Mouse (Mus musculus) myocyte (in vitro differentiated cells): ENCODE measurements around the gene Pla2g4a. TPM values are rescaled to one million over a fixed set of nuclear protein-coding genes. Genes with fewer than 3 reads are reported as not detected.

Experiments
- H3K27me3 ChIP-seq: one replicate; pipeline ENCODE4 v1.6.1; 2011; ENCODE audit not compliant: control insufficient read depth, insufficient read depth, insufficient read length
- H3K36me3 ChIP-seq: one replicate; pipeline ENCODE4 v1.6.1; 2011; ENCODE audit not compliant: control insufficient read depth, insufficient read depth
- H3K4me2 ChIP-seq: one replicate; pipeline ENCODE4 v1.6.1; 2011; ENCODE audit warnings: low read depth, control low read depth
- H3K4me3 ChIP-seq: one replicate; pipeline ENCODE4 v1.5.1; 2011; ENCODE audit warnings: mild to moderate bottlenecking, control low read depth, moderate library complexity
- H3K79me2 ChIP-seq: one replicate; pipeline ENCODE4 v1.6.1; 2011; ENCODE audit not compliant: control insufficient read depth, insufficient read depth
- H3ac ChIP-seq: one replicate; pipeline ENCODE4 v1.6.1; 2011; ENCODE audit not compliant: control insufficient read depth, insufficient read length
- CEBPB ChIP-seq: IDR thresholded peaks from 2 replicates; pipeline ENCODE4 v1.6.1; 2011; ENCODE audit warnings: mild to moderate bottlenecking, moderate library complexity; ENCODE audit not compliant: poor library complexity, insufficient read depth, severe bottlenecking
- E2F4 ChIP-seq: IDR thresholded peaks from one replicate; pipeline ENCODE4 v1.6.1; 2011; ENCODE audit warnings: mild to moderate bottlenecking, control low read depth, moderate library complexity; ENCODE audit not compliant: insufficient read depth
- MAX ChIP-seq: IDR thresholded peaks from one replicate; pipeline ENCODE4 v1.6.1; 2011; ENCODE audit warnings: low read depth, mild to moderate bottlenecking, control low read depth
- MYOD1 ChIP-seq, 3 experiments: IDR thresholded peaks; one replicate each; pipeline ENCODE4 v1.6.1; 2011; ENCODE audit warnings: control low read depth in 2 of 3, low read depth in 2 of 3, mild to moderate bottlenecking in 2 of 3, moderate library complexity in 1 of 3; ENCODE audit not compliant: insufficient read length in 2 of 3, control insufficient read depth in 1 of 3
- MYOG ChIP-seq, 3 experiments: IDR thresholded peaks; one replicate each; pipeline ENCODE4 v1.6.1; 2011; ENCODE audit warnings: control low read depth in 2 of 3, low read depth in 2 of 3, mild to moderate bottlenecking in 2 of 3; ENCODE audit not compliant: insufficient read length in 2 of 3, control insufficient read depth in 1 of 3, insufficient read depth in 1 of 3
- POLR2A ChIP-seq: IDR thresholded peaks from one replicate; pipeline ENCODE4 v1.6.1; 2011; ENCODE audit warnings: low read depth, mild to moderate bottlenecking, control low read depth, moderate library complexity; ENCODE audit not compliant: insufficient read length
- POLR2AphosphoS2 ChIP-seq: IDR thresholded peaks from one replicate; pipeline ENCODE4 v1.6.1; 2011; ENCODE audit warnings: low read depth, control low read depth; ENCODE audit not compliant: insufficient read length
- REST ChIP-seq: IDR thresholded peaks from one replicate; pipeline ENCODE4 v1.6.1; 2011; ENCODE audit warnings: mild to moderate bottlenecking, control low read depth, moderate library complexity; ENCODE audit not compliant: insufficient read depth, insufficient read length
- SRF ChIP-seq: IDR thresholded peaks from one replicate; pipeline ENCODE4 v1.6.1; 2011; ENCODE audit warnings: low read depth; ENCODE audit not compliant: control insufficient read depth, insufficient read length
- TCF12 ChIP-seq: IDR thresholded peaks from one replicate; pipeline ENCODE4 v1.6.1; 2011; ENCODE audit warnings: mild to moderate bottlenecking, control low read depth; ENCODE audit not compliant: poor library complexity, insufficient read depth, severe bottlenecking
- TCF3 ChIP-seq: IDR thresholded peaks from one replicate; pipeline ENCODE4 v1.6.1; 2011; ENCODE audit warnings: low read depth, control low read depth; ENCODE audit not compliant: insufficient read length
- USF1 ChIP-seq: IDR thresholded peaks from one replicate; pipeline ENCODE4 v1.6.1; 2011; ENCODE audit warnings: low read depth, mild to moderate bottlenecking, control low read depth, moderate library complexity
- polyA plus RNA-seq: library from polyadenylated mRNA; unstranded; fragments of >200 nt; fragmentation: generic; extraction: Trizol; gene quantifications from one replicate; pipeline ENCODE4 v1.2.1, GENCODE M21; 2012; ENCODE audit warnings: missing spikeins

Pla2g4a gene
- 6.2 TPM for polyA plus RNA-seq

GRCm38 (mm10) chr1:149960734-149961424 lies at the start of gene Pla2g4a:
Gene Pla2g4a, minus strand, starts transcription at chr1:149961290.
- peak within 1 kb of the TSS; percentile 41 for H3K4me3 ChIP-seq
- H3K27me3 ChIP-seq, result no peaks in the 10 kb centered on the region
- H3K79me2 ChIP-seq, result peaks cover 19% of the 10 kb centered on the region
- peak within 1 kb of the TSS; percentile 53 for H3K4me2 ChIP-seq
- no peak within 1 kb of the TSS for H3ac ChIP-seq
- TF ChIP-seq USF1 (peak; percentile 81), POLR2AphosphoS2 (no peak)
- H3K36me3 ChIP-seq, result no peaks in the 10 kb centered on the region

GRCm38 (mm10) chr1:150010629-150010979 lies 49.5 kb upstream of the Pla2g4a start:
- Histone ChIP-seq H3K4me2 (no peak overlapping the region), H3K79me2 (no peaks in the 10 kb centered on the region), H3K27me3 (no peaks in the 10 kb centered on the region), H3ac (no peak overlapping the region), H3K36me3 (no peaks in the 10 kb centered on the region), H3K4me3 (no peak overlapping the region)
- no peak for TF ChIP-seq CEBPB
- no peak for TF ChIP-seq MYOD1 (IDR thresholded peaks at IDR 0.05; ENCODE audit: control insufficient read depth in 1 of 3, insufficient read length in 2 of 3, low read depth in 2 of 3)
- no peak for TF ChIP-seq E2F4
- no peak for TF ChIP-seq USF1
- TF ChIP-seq TCF12, result no peak
- TF ChIP-seq MAX, result no peak
- TF ChIP-seq POLR2AphosphoS2, result no peak
- no peak for TF ChIP-seq REST

- Histone ChIP-seq H3ac (no peak overlapping the region), H3K4me2 (no peak overlapping the region), H3K27me3 (no peaks in the 10 kb centered on the region), H3K79me2 (no peaks in the 10 kb centered on the region), H3K4me3 (no peak overlapping the region), H3K36me3 (no peaks in the 10 kb centered on the region)
- TF ChIP-seq MYOD1 (IDR thresholded peaks at IDR 0.05; ENCODE audit: control insufficient read depth in 1 of 3, insufficient read length in 2 of 3, low read depth in 2 of 3) (no peak), MAX (no peak), MYOG (IDR thresholded peaks at IDR 0.05; ENCODE audit: control insufficient read depth in 1 of 3, insufficient read depth in 1 of 3, insufficient read length in 2 of 3, low read depth in 2 of 3) (no peak)
Observed at GRCm38 (mm10) chr1:150009968-150010628, 49.0 kb upstream of the Pla2g4a start.

GRCm38 (mm10) chr1:150009134-150009533 lies 48.0 kb upstream of the Pla2g4a start:
- Histone ChIP-seq H3K27me3 (no peaks in the 10 kb centered on the region), H3ac (no peak overlapping the region), H3K4me3 (no peak overlapping the region), H3K36me3 (no peaks in the 10 kb centered on the region), H3K4me2 (no peak overlapping the region), H3K79me2 (no peaks in the 10 kb centered on the region)
- TF ChIP-seq MAX (no peak), MYOG (IDR thresholded peaks at IDR 0.05; ENCODE audit: control insufficient read depth in 1 of 3, insufficient read depth in 1 of 3, insufficient read length in 2 of 3, low read depth in 2 of 3) (no peak), POLR2AphosphoS2 (no peak), USF1 (no peak), POLR2A (no peak), E2F4 (no peak), TCF3 (no peak), TCF12 (no peak), REST (no peak), SRF (no peak), MYOD1 (IDR thresholded peaks at IDR 0.05; ENCODE audit: control insufficient read depth in 1 of 3, insufficient read length in 2 of 3, low read depth in 2 of 3) (no peak), CEBPB (no peak)

- no peak for TF ChIP-seq MYOG (IDR thresholded peaks at IDR 0.05; ENCODE audit: control insufficient read depth in 1 of 3, insufficient read depth in 1 of 3, insufficient read length in 2 of 3, low read depth in 2 of 3)
- no peaks in the 10 kb centered on the region for H3K27me3 ChIP-seq
- H3K79me2 ChIP-seq, result no peaks in the 10 kb centered on the region
- H3K36me3 ChIP-seq, result no peaks in the 10 kb centered on the region
- no peak overlapping the region for H3ac ChIP-seq
- no peak overlapping the region for H3K4me2 ChIP-seq
- no peak overlapping the region for H3K4me3 ChIP-seq
Observed at GRCm38 (mm10) chr1:149975626-149976025, 14.5 kb upstream of the Pla2g4a start.

GRCm38 (mm10) chr1:149965826-149966225 lies 4.7 kb upstream of the Pla2g4a start:
- TF ChIP-seq MYOD1 (IDR thresholded peaks at IDR 0.05; ENCODE audit: control insufficient read depth in 1 of 3, insufficient read length in 2 of 3, low read depth in 2 of 3), result no peak
- no peak for TF ChIP-seq REST
- no peak for TF ChIP-seq SRF
- TF ChIP-seq POLR2A, result no peak
- no peak for TF ChIP-seq TCF12
- TF ChIP-seq POLR2AphosphoS2, result no peak
- no peak for TF ChIP-seq MAX
- TF ChIP-seq TCF3, result no peak
- Histone ChIP-seq H3K4me2 (no peak overlapping the region), H3K79me2 (no peaks in the 10 kb centered on the region), H3K4me3 (no peak overlapping the region), H3K27me3 (no peaks in the 10 kb centered on the region), H3ac (no peak overlapping the region), H3K36me3 (no peaks in the 10 kb centered on the region)
